ENCODE assay signal across 8 mouse cellular contexts in genomic region chr3:97928968-97929858, GRCm38 (mm10). TPM values are rescaled to one million over a fixed set of nuclear protein-coding genes. Genes with fewer than 3 reads are reported as not detected.
DNase-seq lines count a peak whose midpoint lies in the region; ATAC-seq lines count a peak whose summit lies in the region.

No protein-coding gene starts in this region.

- DNase-seq in ES-CJ7 (ENCODE audit: low read depth, low spot score), result peak; percentile 72
- peak; percentile 9 for DNase-seq in c-Kit-negative CD71-positive TER-119-positive erythroid progenitor cells, embryonic 14.5 days (ENCODE audit: low read depth, low spot score)
- peak; percentile 94 for DNase-seq in forebrain, embryonic 14.5 days (ENCODE audit: low spot score)
- peak; percentile 78 for DNase-seq in layer of hippocampus, adult 9-11 months
- peak; percentile 27 for DNase-seq in testis, postnatal 14 days (ENCODE audit: low spot score)

- 0 out of 2 replicates have a peak, but pooled peaks cover 6% of the 10 kb centered on the region for H3K4me1 ChIP-seq in forebrain, embryonic 14.5 days (ENCODE audit: control insufficient read depth, insufficient read depth, low read length)
- H3K4me1 ChIP-seq in hindbrain, embryonic 13.5 days (replicated peaks), result peaks cover 23% of the 10 kb centered on the region
- H3K4me1 ChIP-seq in lung, embryonic 15.5 days, result peaks cover 47% of the 10 kb centered on the region

- no peak overlapping the region for H3K9ac ChIP-seq in forebrain, embryonic 14.5 days (ENCODE audit: low read length)
- no peak overlapping the region for H3K9ac ChIP-seq in hindbrain, embryonic 13.5 days
- H3K9ac ChIP-seq in lung, embryonic 15.5 days, result no peak overlapping the region

- no peak overlapping the region for H3K4me3 ChIP-seq in forebrain, embryonic 14.5 days (ENCODE audit: low read depth, low read length)
- H3K4me3 ChIP-seq in hindbrain, embryonic 13.5 days, result no peak overlapping the region
- no peak overlapping the region for H3K4me3 ChIP-seq in lung, embryonic 15.5 days

- 0 out of 2 replicates have a peak, but pooled peaks cover 1% of the 10 kb centered on the region for H3K36me3 ChIP-seq in forebrain, embryonic 14.5 days (ENCODE audit: control insufficient read depth, insufficient read depth, low read length)
- H3K36me3 ChIP-seq in hindbrain, embryonic 13.5 days, result peaks cover 2% of the 10 kb centered on the region
- no peaks in the 10 kb centered on the region for H3K36me3 ChIP-seq in lung, embryonic 15.5 days

- ATAC-seq in forebrain, embryonic 14.5 days, result peak; percentile 84
- ATAC-seq in hindbrain, embryonic 13.5 days (ENCODE audit: low FRiP score), result peak; percentile 58
- ATAC-seq in lung, embryonic 15.5 days (ENCODE audit: borderline replicate concordance, extremely low read depth, low FRiP score, low TSS enrichment), result peak; percentile 83
- peak; percentile 53 for ATAC-seq in neutrophil, adult 5-6 weeks (ENCODE audit: extremely low read depth, insufficient number of reproducible peaks, low FRiP score, poor library complexity, severe bottlenecking)

- no peaks in the 10 kb centered on the region for H3K27me3 ChIP-seq in forebrain, embryonic 14.5 days (replicated peaks; ENCODE audit: control insufficient read depth, insufficient read depth, low read length)
- H3K27me3 ChIP-seq in hindbrain, embryonic 13.5 days, result peaks cover 18% of the 10 kb centered on the region
- 0 out of 2 replicates have a peak, but pooled peaks cover 5% of the 10 kb centered on the region for H3K27me3 ChIP-seq in lung, embryonic 15.5 days

- no peaks in the 10 kb centered on the region for H3K9me3 ChIP-seq in forebrain, embryonic 14.5 days (replicated peaks; ENCODE audit: control insufficient read depth, low read length)
- no peaks in the 10 kb centered on the region for H3K9me3 ChIP-seq in hindbrain, embryonic 13.5 days
- H3K9me3 ChIP-seq in lung, embryonic 15.5 days, result no peaks in the 10 kb centered on the region

- WGBS in forebrain, embryonic 14.5 days, result 62% methylated on average over 9 of the region's 9 CpGs
- 61% methylated on average over 9 of the region's 9 CpGs for WGBS in hindbrain, embryonic 13.5 days
- WGBS in lung, embryonic 15.5 days, result 50% methylated on average over 9 of the region's 9 CpGs

- no peak overlapping the region for H3K27ac ChIP-seq in forebrain, embryonic 14.5 days (ENCODE audit: low read depth, low read length)
- H3K27ac ChIP-seq in hindbrain, embryonic 13.5 days, result no peak overlapping the region
- no peak overlapping the region for H3K27ac ChIP-seq in lung, embryonic 15.5 days

- H3K4me2 ChIP-seq in forebrain, embryonic 14.5 days (ENCODE audit: low read length), result no peak overlapping the region
- H3K4me2 ChIP-seq in hindbrain, embryonic 13.5 days, result no peak overlapping the region
- H3K4me2 ChIP-seq in lung, embryonic 15.5 days, result no peak overlapping the region

RNA-seq across cellular contexts. Expression of gene Sec22b, which starts 28.2 kb away (rescaled TPM):
- 124 and 130 TPM in 2 replicates for polyA plus RNA-seq in forebrain, embryonic 14.5 days (2014; fragmentation: Nextera tagmentation; extraction: Ambion mirVana)
- 103 and 105 TPM in 2 replicates for polyA plus RNA-seq in hindbrain, embryonic 13.5 days (2015; fragmentation: Nextera tagmentation; extraction: Ambion mirVana)
- 147 and 157 TPM in 2 replicates for polyA plus RNA-seq in lung, embryonic 15.5 days (2015; fragmentation: Nextera tagmentation; extraction: Ambion mirVana)
- total RNA-seq in neutrophil, adult 5-6 weeks (2017), result 35.7 and 42.1 TPM in 2 replicates

RNA-seq across cellular contexts. Expression of gene Pde4dip, which starts 40.7 kb away (rescaled TPM):
- 50.6 and 62.8 TPM in 2 replicates for polyA plus RNA-seq in forebrain, embryonic 14.5 days (2014; fragmentation: Nextera tagmentation; extraction: Ambion mirVana)
- 58.6 and 60.4 TPM in 2 replicates for polyA plus RNA-seq in hindbrain, embryonic 13.5 days (2015; fragmentation: Nextera tagmentation; extraction: Ambion mirVana)
- 16.4 and 18.3 TPM in 2 replicates for polyA plus RNA-seq in lung, embryonic 15.5 days (2015; fragmentation: Nextera tagmentation; extraction: Ambion mirVana)
- total RNA-seq in neutrophil, adult 5-6 weeks (2017), result 16.8 and 18.7 TPM in 2 replicates

Comparison
In these comparisons a context has a peak if more than half of its experiments do, and no peak if none do; other contexts are left out.
1. DNase-seq: peak in every context shown above with its lines; median percentile 94 in forebrain, embryonic 14.5 days; 78 in layer of hippocampus, adult 9-11 months; 72 in ES-CJ7; 27 in testis, postnatal 14 days; 9 in c-Kit-negative CD71-positive TER-119-positive erythroid progenitor cells, embryonic 14.5 days.